Mouse (Mus musculus) MN1 (cell line): Measurements from ENCODE around the gene Magi2.
"Not testable (repeated sequence)": the region's sequence is repeated elsewhere in the genome, so short reads cannot be mapped to it uniquely, and the experiment has no call there.

Experiments used
- DNase-seq: peaks from one replicate; pipeline ENCODE4 v3.0.0-alpha.2; 2016; ENCODE audit warnings: low spot score

The Magi2 gene

GRCm38 (mm10) chr5:19462541-19462940 lies 235.7 kb downstream of the Magi2 start:
- no peak for DNase-seq

- peak; percentile 17 for DNase-seq
Observed at GRCm38 (mm10) chr5:19465383-19465782, 238.5 kb downstream of the Magi2 start.

- DNase-seq: no peak
Observed at GRCm38 (mm10) chr5:19472851-19473439, 246.1 kb downstream of the Magi2 start.

GRCm38 (mm10) chr5:19482981-19483380 lies 256.1 kb downstream of the Magi2 start:
- no peak for DNase-seq

- no peak for DNase-seq
Observed at GRCm38 (mm10) chr5:19487947-19488346, 261.1 kb downstream of the Magi2 start.

GRCm38 (mm10) chr5:19501005-19501404 lies 274.2 kb downstream of the Magi2 start:
- no peak for DNase-seq

- DNase-seq: peak; percentile 16
Observed at GRCm38 (mm10) chr5:19522168-19522567, 295.3 kb downstream of the Magi2 start.

- DNase-seq: no peak
Observed at GRCm38 (mm10) chr5:19539348-19539747, 312.5 kb downstream of the Magi2 start.

GRCm38 (mm10) chr5:19546424-19546823 lies 319.6 kb downstream of the Magi2 start:
- no peak for DNase-seq

- DNase-seq: no peak
Observed at GRCm38 (mm10) chr5:19546900-19547299, 320.1 kb downstream of the Magi2 start.

- DNase-seq: no peak
Observed at GRCm38 (mm10) chr5:19553510-19553909, 326.7 kb downstream of the Magi2 start.

- DNase-seq: no peak
Observed at GRCm38 (mm10) chr5:19565636-19566035, 338.8 kb downstream of the Magi2 start.

- not testable (repeated sequence) for DNase-seq
Observed at GRCm38 (mm10) chr5:19566136-19566535, 339.3 kb downstream of the Magi2 start.

- DNase-seq: no peak
Observed at GRCm38 (mm10) chr5:19607700-19608099, 380.9 kb downstream of the Magi2 start.

- no peak for DNase-seq
Observed at GRCm38 (mm10) chr5:19611788-19612187, 385.0 kb downstream of the Magi2 start.

- DNase-seq: no peak
Observed at GRCm38 (mm10) chr5:19621678-19622077, 394.8 kb downstream of the Magi2 start.

GRCm38 (mm10) chr5:19633976-19634375 lies 407.1 kb downstream of the Magi2 start:
- DNase-seq: no peak

- no peak for DNase-seq
Observed at GRCm38 (mm10) chr5:19637789-19638188, 411.0 kb downstream of the Magi2 start.

GRCm38 (mm10) chr5:19655986-19656385 lies 429.1 kb downstream of the Magi2 start:
- no peak for DNase-seq

- no peak for DNase-seq
Observed at GRCm38 (mm10) chr5:19666416-19666815, 439.6 kb downstream of the Magi2 start.

- DNase-seq: no peak
Observed at GRCm38 (mm10) chr5:19717296-19717695, 490.5 kb downstream of the Magi2 start.

- DNase-seq: no peak
Observed at GRCm38 (mm10) chr5:19726277-19726676, 499.4 kb downstream of the Magi2 start.

- DNase-seq: no peak
Observed at GRCm38 (mm10) chr5:19745376-19745775, 518.5 kb downstream of the Magi2 start.

GRCm38 (mm10) chr5:19745916-19746315 lies 519.1 kb downstream of the Magi2 start:
- DNase-seq: no peak
